Mouse (Mus musculus) intestine, postnatal 0 days (tissue): ENCODE measurements around the gene Tmem121. TPM values are rescaled to one million over a fixed set of nuclear protein-coding genes. Genes with fewer than 3 reads are reported as not detected.

Experiments
- ATAC-seq: fragments of 200-750 bp; cut with Nextera tagmentation; 2 replicates; pipeline ENCODE4 v1.8.0; 2017; ENCODE audit warnings: mild to moderate bottlenecking, moderate TSS enrichment, moderate library complexity
- H3K27ac ChIP-seq: fragments of 300-500 bp; sonication (generic); 2 replicates; pipeline ENCODE4 v1.5.1; 2014; ENCODE audit warnings: mild to moderate bottlenecking, low read depth, low read length, moderate library complexity
- H3K27me3 ChIP-seq: fragments of 300-500 bp; sonication (generic); replicated peaks from 2 replicates; pipeline ENCODE4 v1.6.1; 2014; ENCODE audit warnings: low read length, mixed read lengths; ENCODE audit not compliant: control insufficient read depth, insufficient read depth
- H3K36me3 ChIP-seq: fragments of 300-500 bp; sonication (generic); 2 replicates; pipeline ENCODE4 v1.6.1; 2014; ENCODE audit warnings: mild to moderate bottlenecking, moderate library complexity; ENCODE audit not compliant: control insufficient read depth, insufficient read depth
- H3K4me1 ChIP-seq: fragments of 300-500 bp; sonication (generic); replicated peaks from 2 replicates; pipeline ENCODE4 v1.6.1; 2014; ENCODE audit warnings: antibody characterized with exemption, low read length, mixed read lengths; ENCODE audit not compliant: control insufficient read depth, insufficient read depth
- H3K4me2 ChIP-seq: fragments of 300-500 bp; sonication (generic); replicated peaks from 2 replicates; pipeline ENCODE4 v1.6.1; 2014; ENCODE audit warnings: low read depth, mild to moderate bottlenecking, moderate library complexity
- H3K4me3 ChIP-seq: fragments of 300-500 bp; sonication (generic); 2 replicates; pipeline ENCODE4 v1.5.1; 2014; ENCODE audit warnings: low read depth, low read length
- H3K9ac ChIP-seq: fragments of 300-500 bp; sonication (generic); 2 replicates; pipeline ENCODE4 v1.6.1; 2014; ENCODE audit warnings: mild to moderate bottlenecking, low read depth, low read length
- H3K9me3 ChIP-seq: fragments of 300-500 bp; sonication (generic); 2 replicates; pipeline ENCODE4 v1.6.1; 2016; ENCODE audit warnings: mixed run types; ENCODE audit not compliant: control insufficient read depth
- CTCF ChIP-seq: sonication (generic); IDR thresholded peaks from 2 replicates; pipeline ENCODE4 v1.5.1; 2016; ENCODE audit warnings: low read depth, mild to moderate bottlenecking, control low read depth, antibody characterized with exemption, moderate library complexity
- WGBS: fragments of 180-500 bp; shearing (Covaris S2); extraction: QIAGEN DNeasy Blood & Tissue Kit; methylation state at CpG from one replicate; pipeline ENCODE4 v1.1.7; 2014; 5-methylcytosine and 5-hydroxymethylcytosine counted together
- polyA plus RNA-seq: library from polyadenylated mRNA; unstranded; fragments of >200 nt; fragmentation: Nextera tagmentation; extraction: Ambion mirVana; gene quantifications from 2 replicates; pipeline ENCODE4 v1.2.1, GENCODE M21; 2015

Tmem121 gene
- polyA plus RNA-seq, 1 experiment from 2014 or later: 3.4 TPM

DNA sequence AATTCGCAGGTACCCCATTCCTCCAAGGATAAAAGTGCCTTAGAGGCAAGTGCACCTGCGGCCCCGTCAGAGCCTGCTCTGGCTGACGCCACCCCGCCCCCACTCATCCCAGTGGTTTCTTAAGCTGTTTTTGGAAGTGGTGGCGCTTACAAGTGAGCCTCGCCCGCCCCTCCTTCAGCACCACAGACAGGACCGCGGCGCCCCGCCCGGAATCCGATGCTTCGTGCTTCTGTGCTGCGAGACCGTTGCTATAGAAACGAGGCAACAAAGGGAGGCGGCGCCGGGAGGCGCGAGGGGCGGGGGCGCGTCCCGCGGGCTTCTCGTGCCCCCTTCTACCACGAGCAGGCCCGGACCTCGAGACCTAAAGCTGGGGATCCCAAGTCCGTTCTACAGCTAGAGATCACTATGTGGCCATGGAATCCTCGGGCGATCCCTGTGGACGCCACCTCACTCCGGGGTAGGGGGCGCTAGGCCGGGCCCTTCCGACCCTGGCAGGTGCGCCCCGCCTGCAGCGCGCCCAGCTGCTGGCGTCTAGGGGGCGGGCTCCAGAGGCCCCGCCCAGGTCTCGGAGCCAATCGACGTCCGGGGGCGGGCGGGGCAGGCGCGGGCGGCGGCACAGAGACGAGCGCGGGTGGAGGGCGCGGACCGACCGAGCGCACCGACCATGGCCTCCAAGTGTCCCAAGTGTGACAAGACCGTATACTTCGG, 45.7 kb upstream of the Tmem121 start, which contains the start of gene Crip2:
Crip2 (plus strand) TSS at position 329 of the 708 bp plus-strand sequence.
- peaks cover 35% of the 10 kb centered on the region for H3K36me3 ChIP-seq
- TF ChIP-seq CTCF: peak; percentile 59
- H3K9me3 ChIP-seq: no peaks in the 10 kb centered on the region
- under 1% methylated on average over 67 of the region's 68 CpGs for WGBS
- H3K27me3 ChIP-seq: peaks cover 29% of the 10 kb centered on the region
- H3K4me3 ChIP-seq: peak within 1 kb of the TSS; percentile 51
- peak within 1 kb of the TSS; percentile 47 for H3K9ac ChIP-seq
- 0 out of 2 replicates have a peak, but pooled peaks cover 4% of the 10 kb centered on the region for H3K4me1 ChIP-seq
- peak within 1 kb of the TSS; percentile 62; the same call in 1 of the 2 replicates for H3K27ac ChIP-seq
- peak; percentile 79 for ATAC-seq
- H3K4me2 ChIP-seq: peak within 1 kb of the TSS; percentile 89

DNA sequence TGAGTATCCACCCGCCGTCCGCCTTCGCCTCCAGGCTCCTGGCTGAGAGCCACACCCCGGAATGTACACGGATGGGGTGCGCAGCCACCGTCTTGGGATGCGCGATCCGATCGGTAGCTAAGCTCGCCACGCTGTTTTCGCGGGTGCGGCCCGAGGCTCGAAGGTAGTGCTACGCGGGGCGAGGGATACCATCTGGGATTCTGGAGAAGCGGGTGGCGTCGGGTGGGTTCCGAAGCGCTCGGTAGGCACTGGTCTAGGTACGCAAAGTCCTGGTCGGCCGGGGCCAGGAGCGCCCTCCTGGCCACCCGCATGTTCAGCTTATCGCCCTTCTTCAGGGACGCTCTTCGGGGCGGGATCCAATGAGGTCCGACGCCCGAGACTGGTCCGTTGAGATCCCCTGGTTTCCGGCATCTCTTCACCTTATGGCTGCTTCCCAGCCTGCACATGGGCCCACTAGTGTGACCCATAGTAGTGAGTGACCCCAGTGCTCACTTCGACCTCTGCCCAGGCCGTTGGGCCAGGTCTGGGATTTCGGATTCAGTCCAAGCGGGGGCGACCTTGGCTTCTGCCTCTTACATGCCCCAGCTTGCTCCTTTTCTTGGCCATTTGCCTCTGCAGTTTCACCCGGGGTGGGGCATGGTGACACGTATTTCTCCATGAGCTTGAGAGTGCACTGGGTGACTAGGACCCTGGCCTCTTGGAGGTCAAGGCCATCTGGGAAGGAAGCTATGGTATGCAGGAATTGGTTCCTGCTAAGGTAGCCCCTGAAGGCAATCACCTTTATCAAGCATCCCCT, 44.9 kb upstream of the Tmem121 start:
- H3K4me2 ChIP-seq: peak overlapping the region; percentile 89
- peak overlapping the region; percentile 62 for H3K27ac ChIP-seq
- TF ChIP-seq CTCF: no peak
- WGBS: 4% methylated on average over 49 of the region's 49 CpGs
- peak; percentile 2; the same call in 1 of the 2 replicates for ATAC-seq
- 0 out of 2 replicates have a peak, but pooled peaks cover 4% of the 10 kb centered on the region for H3K4me1 ChIP-seq
- peaks cover 29% of the 10 kb centered on the region for H3K27me3 ChIP-seq
- H3K4me3 ChIP-seq: peak overlapping the region; percentile 51
- H3K9ac ChIP-seq: peak overlapping the region; percentile 47
- peaks cover 30% of the 10 kb centered on the region for H3K36me3 ChIP-seq
- H3K9me3 ChIP-seq: no peaks in the 10 kb centered on the region

DNA sequence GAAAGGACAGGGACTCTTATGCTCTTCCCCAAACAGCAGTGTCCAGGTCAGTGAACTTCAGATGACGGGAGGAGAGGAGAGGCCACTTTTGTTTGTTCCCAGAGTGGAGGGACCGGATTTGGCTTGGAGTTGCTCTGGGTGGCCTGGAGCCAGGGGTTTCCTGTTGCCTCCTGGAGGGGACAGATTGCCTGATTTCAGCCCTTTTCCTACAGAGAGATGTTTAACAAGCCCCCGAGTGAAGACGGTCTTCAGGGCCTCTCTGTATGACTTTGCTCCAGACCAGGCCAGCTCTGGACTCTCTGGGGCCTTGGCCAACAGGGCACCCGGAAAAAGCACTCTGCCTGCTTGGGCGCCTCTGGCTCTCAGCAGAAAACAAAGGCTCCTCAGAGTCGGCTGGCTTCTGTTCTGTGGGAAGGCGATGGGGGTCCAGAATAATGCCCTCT, 44.2 kb upstream of the Tmem121 start:
- peak overlapping the region; percentile 51 for H3K4me3 ChIP-seq
- 53% methylated on average over 8 of the region's 8 CpGs for WGBS
- H3K9ac ChIP-seq: peak overlapping the region; percentile 22; the same call in 1 of the 2 replicates
- no peak for TF ChIP-seq CTCF
- H3K27me3 ChIP-seq: peaks cover 32% of the 10 kb centered on the region
- H3K4me1 ChIP-seq: peaks cover 9% of the 10 kb centered on the region; the same call in 1 of the 2 replicates
- H3K27ac ChIP-seq: peak overlapping the region; percentile 62
- H3K9me3 ChIP-seq: no peaks in the 10 kb centered on the region
- peaks cover 23% of the 10 kb centered on the region for H3K36me3 ChIP-seq
- peak overlapping the region; percentile 89 for H3K4me2 ChIP-seq
- no peak for ATAC-seq

DNA sequence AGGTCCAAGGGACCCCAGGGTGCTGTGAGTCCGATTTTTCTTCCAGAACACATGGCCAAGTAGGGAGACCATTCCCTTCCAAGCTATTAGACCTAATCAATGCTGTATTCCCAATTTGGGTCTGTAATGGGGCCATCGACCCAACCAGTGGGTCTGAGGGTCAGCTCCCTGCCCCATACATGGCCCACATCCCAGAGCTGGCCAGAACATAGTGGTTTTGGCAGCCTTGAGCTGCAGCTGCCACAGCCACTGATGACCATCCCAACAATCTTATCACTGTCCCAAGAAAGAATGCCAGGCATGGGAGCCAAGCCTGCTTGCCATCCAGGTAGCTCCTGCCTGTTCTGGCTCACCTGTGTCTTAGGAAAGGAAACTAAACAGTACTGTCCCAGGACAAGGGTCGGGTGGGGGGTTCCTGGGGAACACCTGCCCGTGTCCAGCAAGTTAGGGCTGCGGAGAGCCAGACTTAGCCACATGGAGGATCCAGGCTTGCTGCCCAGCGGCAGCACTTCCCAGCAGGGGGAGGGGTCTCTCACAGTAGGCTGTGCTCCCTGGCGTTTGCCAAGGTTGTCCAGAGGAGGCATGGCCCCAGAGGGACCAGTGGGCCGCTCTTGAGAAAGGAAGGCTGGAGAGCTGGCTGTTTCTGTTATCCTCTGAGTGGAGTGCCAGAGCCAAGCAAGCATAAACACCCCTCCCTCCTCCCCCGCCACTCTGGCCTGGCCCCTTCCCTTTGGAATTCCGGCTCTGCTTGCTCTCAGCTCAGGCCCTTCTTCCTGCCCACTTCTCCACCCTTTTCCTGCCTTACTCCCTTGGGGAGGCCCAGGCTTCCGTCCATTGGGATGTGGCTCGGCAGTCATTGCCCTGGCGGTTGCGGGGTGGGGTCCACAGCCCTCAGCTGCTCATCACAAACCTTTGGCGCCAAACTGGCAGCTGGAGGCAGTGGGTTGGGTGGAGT, 43.4 kb upstream of the Tmem121 start:
- Histone ChIP-seq H3K9me3 (no peaks in the 10 kb centered on the region), H3K36me3 (peaks cover 15% of the 10 kb centered on the region; the same call in 1 of the 2 replicates), H3K27me3 (peaks cover 34% of the 10 kb centered on the region), H3K4me2 (peak overlapping the region; percentile 89), H3K4me3 (peak overlapping the region; percentile 51), H3K27ac (peak overlapping the region; percentile 62; the same call in 1 of the 2 replicates), H3K4me1 (peaks cover 12% of the 10 kb centered on the region), H3K9ac (0 out of 2 replicates have a peak overlapping the region, but pooled peaks have one; percentile 22)
- no peak; the same call in 1 of the 2 replicates for TF ChIP-seq CTCF
- WGBS: 20% methylated on average over 15 of the region's 15 CpGs
- no peak for ATAC-seq

- 43% methylated on average over 7 of the region's 7 CpGs for WGBS
- Histone ChIP-seq H3K4me3 (peak overlapping the region; percentile 16; the same call in 1 of the 2 replicates), H3K9ac (no peak overlapping the region), H3K27me3 (peaks cover 34% of the 10 kb centered on the region), H3K4me1 (peaks cover 13% of the 10 kb centered on the region), H3K9me3 (no peaks in the 10 kb centered on the region), H3K27ac (no peak overlapping the region; the same call in 1 of the 2 replicates), H3K36me3 (peaks cover 7% of the 10 kb centered on the region; the same call in 1 of the 2 replicates), H3K4me2 (peak overlapping the region; percentile 89)
- no peak for ATAC-seq
- peak; percentile 31 for TF ChIP-seq CTCF
These were observed 42.6 kb upstream of the Tmem121 start for GRCm38 (mm10) chr12:113143164-113143563.
